Mouse (Mus musculus) bone marrow, adult 2 months (tissue): Measurements from ENCODE around the gene Prim2.

ENCODE experiments used
- CTCF ChIP-seq: fragments of 200-500 bp; IDR thresholded peaks from 2 replicates; pipeline ENCODE4 v1.5.1; 2011; ENCODE audit warnings: low read length, control low read depth; ENCODE audit not compliant: control insufficient read depth, insufficient read depth
- POLR2A ChIP-seq: fragments of 200-500 bp; IDR thresholded peaks from 2 replicates; pipeline ENCODE4 v1.6.1; 2011; ENCODE audit warnings: low read depth, mild to moderate bottlenecking, control low read depth, low read length, borderline replicate concordance; ENCODE audit not compliant: control insufficient read depth

DNA sequence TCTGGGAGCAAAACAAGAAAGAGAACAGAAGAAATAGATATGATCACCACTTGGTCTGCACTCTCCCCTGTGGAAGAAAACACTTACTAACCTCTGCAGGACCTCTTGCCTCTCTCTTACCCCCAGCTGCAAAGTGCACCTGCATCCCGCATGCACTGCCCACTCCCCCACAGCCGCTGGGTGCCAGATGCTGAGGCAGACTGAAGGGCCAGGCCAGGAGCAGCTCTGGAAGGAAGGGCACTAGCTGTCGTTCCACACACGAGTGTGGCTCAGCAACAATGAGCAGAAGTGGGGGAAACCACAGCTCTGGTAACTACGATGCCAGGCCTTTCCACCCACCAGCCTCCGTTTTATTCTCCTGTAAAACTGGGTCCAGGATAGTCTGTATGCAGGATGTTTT lies 105.6 kb downstream of the Prim2 start:
- no peak for TF ChIP-seq CTCF
- no peak for TF ChIP-seq POLR2A
